Mouse (Mus musculus): ENCODE measurements at regions not wholly inside any gene's neighbourhood (a gene's known extent, or its start where the extent isn't known, plus 50 kb on each side); places are given as distances from the start of the nearest gene placed in this dataset.

- intact Hi-C loops (cut with DNase I): no loop called here
- DNase-seq (ENCODE audit: low spot score): no peak
These were observed 590.0 kb upstream of the Nr3c2 start for GRCm38 (mm10) chr8:76309200-76309599.

GRCm38 (mm10) chr8:76328540-76328939 is 570.7 kb upstream of the Nr3c2 start:
- intact Hi-C loops (cut with DNase I): no loop called here
- DNase-seq (ENCODE audit: low spot score): no peak

- intact Hi-C loops (cut with DNase I): no loop called here
- no peak for DNase-seq (ENCODE audit: low spot score)
These were observed 556.2 kb upstream of the Nr3c2 start for GRCm38 (mm10) chr8:76343072-76343471.

GRCm38 (mm10) chr8:76346150-76346549 is 553.1 kb upstream of the Nr3c2 start:
- intact Hi-C loops (cut with DNase I): no loop called here
- peak; percentile 4 for DNase-seq (ENCODE audit: low spot score)

- no peak for DNase-seq (ENCODE audit: low spot score)
- intact Hi-C loops (cut with DNase I): no loop called here
These were observed 552.4 kb upstream of the Nr3c2 start for GRCm38 (mm10) chr8:76346832-76347231.

- intact Hi-C loops (cut with DNase I): no loop called here
- DNase-seq (ENCODE audit: low spot score): no peak
These were observed 524.9 kb upstream of the Nr3c2 start for GRCm38 (mm10) chr8:76374314-76374713.

GRCm38 (mm10) chr8:76377711-76378110 is 521.5 kb upstream of the Nr3c2 start:
- intact Hi-C loops (cut with DNase I): no loop called here
- DNase-seq (ENCODE audit: low spot score): no peak

GRCm38 (mm10) chr8:76381643-76382042 is 517.6 kb upstream of the Nr3c2 start:
- intact Hi-C loops (cut with DNase I): no loop called here
- DNase-seq (ENCODE audit: low spot score): no peak

GRCm38 (mm10) chr8:76383583-76384281 is 515.5 kb upstream of the Nr3c2 start:
- DNase-seq (ENCODE audit: low spot score): no peak
- intact Hi-C loops (cut with DNase I): no loop called here

- no peak for DNase-seq (ENCODE audit: low spot score)
- intact Hi-C loops (cut with DNase I): no loop called here
These were observed 515.0 kb upstream of the Nr3c2 start for GRCm38 (mm10) chr8:76384282-76384637.

GRCm38 (mm10) chr8:76392004-76392403 is 507.2 kb upstream of the Nr3c2 start:
- no peak for DNase-seq (ENCODE audit: low spot score)
- intact Hi-C loops (cut with DNase I): no loop called here

- DNase-seq (ENCODE audit: low spot score): no peak
- intact Hi-C loops (cut with DNase I): no loop called here
These were observed 476.8 kb upstream of the Nr3c2 start for GRCm38 (mm10) chr8:76422459-76422858.

- intact Hi-C loops (cut with DNase I): no loop called here
- DNase-seq (ENCODE audit: low spot score): no peak
These were observed 476.2 kb upstream of the Nr3c2 start for GRCm38 (mm10) chr8:76422861-76423532.

GRCm38 (mm10) chr8:76429818-76430217 is 469.4 kb upstream of the Nr3c2 start:
- no peak for DNase-seq (ENCODE audit: low spot score)
- intact Hi-C loops (cut with DNase I): no loop called here

GRCm38 (mm10) chr8:76432813-76433212 is 466.4 kb upstream of the Nr3c2 start:
- intact Hi-C loops (cut with DNase I): no loop called here
- no peak for DNase-seq (ENCODE audit: low spot score)

GRCm38 (mm10) chr8:76437951-76438350 is 461.3 kb upstream of the Nr3c2 start:
- no peak for DNase-seq (ENCODE audit: low spot score)
- intact Hi-C loops (cut with DNase I): no loop called here

- intact Hi-C loops (cut with DNase I): no loop called here
- DNase-seq (ENCODE audit: low spot score): no peak
These were observed 424.6 kb upstream of the Nr3c2 start for GRCm38 (mm10) chr8:76474464-76475208.

GRCm38 (mm10) chr8:76478966-76479365 is 420.3 kb upstream of the Nr3c2 start:
- intact Hi-C loops (cut with DNase I): no loop called here
- no peak for DNase-seq (ENCODE audit: low spot score)

GRCm38 (mm10) chr8:76503621-76504020 is 395.6 kb upstream of the Nr3c2 start:
- DNase-seq (ENCODE audit: low spot score): no peak
- intact Hi-C loops (cut with DNase I): no loop called here

GRCm38 (mm10) chr8:76507247-76507646 is 392.0 kb upstream of the Nr3c2 start:
- DNase-seq (ENCODE audit: low spot score): no peak
- intact Hi-C loops (cut with DNase I): no loop called here

GRCm38 (mm10) chr8:76509201-76509600 is 390.0 kb upstream of the Nr3c2 start:
- intact Hi-C loops (cut with DNase I): no loop called here
- no peak for DNase-seq (ENCODE audit: low spot score)
